Mouse (Mus musculus) erythroid progenitor cell, adult 5-6 weeks (primary cell): Measurements from ENCODE around the gene Arhgef19. TPM values are rescaled to one million over a fixed set of nuclear protein-coding genes. Genes with fewer than 3 reads are reported as not detected.

Experiments used
- ATAC-seq: replicated peaks from 2 replicates; pipeline ENCODE4 v1.8.0; 2016; ENCODE audit warnings: moderate number of reproducible peaks, mild to moderate bottlenecking, moderate TSS enrichment, inconsistent platforms; ENCODE audit not compliant: poor library complexity, low FRiP score, severe bottlenecking
- total RNA-seq, 2 experiments: library from RNA; stranded (forward) in 1 of 2; stranded (reverse) in 1 of 2; fragments of 150-400 nt in 1 of 2; fragments of 186-747, 209-891 nt in 1 of 2; gene quantifications; 2 replicates each; pipeline versions ENCODE4 v1.2.3 to v1.2.4; 2015 to 2017; ENCODE audit warnings: low replicate concordance in 2 of 2

The Arhgef19 gene
- total RNA-seq (2015; ENCODE audit: low replicate concordance) (not detected in 2 replicates), total RNA-seq (2017; ENCODE audit: low replicate concordance) (not detected in 2 replicates)

GRCm38 (mm10) chr4:141239388-141240125 lies at the start of gene Arhgef19:
Gene Arhgef19 (plus strand): TSS chr4:141239499.
- ATAC-seq: peak; percentile 60

DNA sequence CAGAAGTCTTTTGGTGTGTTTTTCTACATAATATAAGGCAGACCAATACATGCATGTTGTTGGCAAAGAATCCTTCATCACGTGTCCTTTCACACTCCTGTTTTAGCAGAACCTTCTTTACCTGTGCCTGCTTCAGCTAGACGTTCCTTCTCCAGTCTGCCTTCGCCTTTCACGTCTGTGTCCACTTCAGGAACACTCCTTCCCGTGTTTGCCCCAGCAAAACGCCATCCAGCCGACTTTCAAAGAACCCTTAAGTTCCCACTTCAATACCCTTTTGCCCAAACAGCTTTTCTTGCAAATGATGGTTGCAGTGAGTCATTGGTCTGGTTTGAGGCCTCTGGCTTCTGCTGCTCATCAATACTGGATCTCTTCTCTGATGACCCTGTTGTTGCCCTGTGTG lies 48.0 kb upstream of the Arhgef19 start:
- ATAC-seq: no peak

- ATAC-seq: no peak
Measured at GRCm38 (mm10) chr4:141194553-141194952, 44.7 kb upstream of the Arhgef19 start.

- ATAC-seq: no peak
Measured at GRCm38 (mm10) chr4:141196981-141197685, 42.2 kb upstream of the Arhgef19 start.

GRCm38 (mm10) chr4:141197686-141198035 lies 41.6 kb upstream of the Arhgef19 start:
- no peak for ATAC-seq

GRCm38 (mm10) chr4:141200906-141201305 lies 38.4 kb upstream of the Arhgef19 start:
- ATAC-seq: no peak

DNA sequence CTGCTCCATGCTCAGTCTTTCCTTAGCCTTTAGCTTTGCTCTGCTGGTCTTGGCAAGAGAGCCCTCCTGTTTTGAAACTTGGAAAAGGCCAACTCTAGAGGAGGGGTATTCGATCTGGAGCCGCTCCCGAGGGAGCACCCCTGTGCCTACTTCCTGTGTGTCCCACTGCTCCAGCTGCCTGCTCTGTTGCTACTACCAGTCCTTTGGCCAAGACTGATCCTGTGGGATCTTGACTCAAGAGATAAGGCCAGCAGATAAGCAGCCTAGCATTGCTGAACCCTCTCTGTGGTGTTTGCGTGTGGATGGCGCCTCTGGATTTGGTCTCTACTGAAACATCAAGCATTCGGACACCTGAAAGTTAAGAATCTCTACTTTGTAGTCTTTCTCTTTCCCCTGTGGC lies 37.1 kb upstream of the Arhgef19 start:
- no peak for ATAC-seq

DNA sequence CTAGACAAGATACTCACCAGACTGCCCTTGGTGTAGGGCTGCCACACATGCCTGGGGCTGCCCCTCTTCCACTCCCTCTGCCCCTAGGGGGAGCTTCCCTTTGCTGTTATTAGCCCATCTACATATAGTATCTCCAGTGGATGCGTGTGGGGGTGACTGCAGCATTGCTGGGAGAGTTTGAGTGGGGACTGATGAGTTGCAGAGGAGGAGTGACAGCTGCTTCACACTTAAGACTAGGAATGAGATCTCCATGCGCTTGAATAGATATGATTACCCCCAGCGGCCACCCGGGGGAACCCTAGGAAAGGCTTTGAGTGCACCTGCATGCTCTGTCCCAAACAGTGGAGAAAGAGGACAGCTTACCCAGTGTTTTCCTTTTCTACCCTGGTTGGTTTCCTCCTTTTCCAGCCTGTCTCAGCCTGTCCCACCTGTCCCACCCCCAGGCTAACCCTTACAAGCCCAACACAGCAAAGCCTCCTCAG lies 34.7 kb upstream of the Arhgef19 start:
- ATAC-seq: no peak

DNA sequence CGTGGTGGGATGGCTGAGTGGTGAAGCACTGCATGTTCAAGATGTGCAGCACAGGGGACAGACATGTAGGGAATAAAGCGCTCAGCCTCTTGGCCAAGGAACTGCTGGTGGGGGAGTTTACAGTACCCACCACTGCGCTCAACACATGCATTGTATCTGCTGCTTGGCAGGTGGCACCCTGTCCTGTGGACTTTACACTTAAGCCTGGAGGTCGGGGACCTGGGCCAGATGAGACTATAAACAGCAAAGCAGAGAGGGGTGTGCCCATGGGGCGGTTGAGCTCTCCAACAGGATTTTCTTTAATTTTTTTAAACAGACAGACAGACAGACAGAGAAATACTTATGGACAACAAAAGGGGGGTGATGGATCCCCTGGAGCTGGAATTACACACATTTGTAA lies 32.2 kb upstream of the Arhgef19 start:
- no peak for ATAC-seq

- ATAC-seq: peak; percentile 51
Measured at GRCm38 (mm10) chr4:141210524-141211219, 28.6 kb upstream of the Arhgef19 start.

DNA sequence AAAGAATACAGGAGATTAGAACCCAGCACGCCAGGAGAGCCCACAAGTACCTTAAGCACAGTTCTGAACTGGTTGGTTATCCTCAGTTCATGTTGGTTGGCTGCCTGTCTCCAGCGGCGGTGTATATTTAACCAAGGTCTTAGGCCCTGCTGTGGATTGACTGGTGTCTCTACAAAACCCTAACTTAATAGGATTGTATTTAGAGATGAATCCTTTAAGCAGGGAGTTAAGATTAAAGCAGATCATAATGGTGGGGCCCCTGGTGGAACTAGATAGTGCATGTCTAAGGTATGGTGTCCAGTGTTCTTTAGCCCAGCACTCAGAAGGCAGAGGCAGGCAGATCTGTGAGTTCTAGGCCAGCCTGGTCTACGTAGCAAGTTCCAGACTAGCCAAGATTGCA lies 27.7 kb upstream of the Arhgef19 start:
- ATAC-seq: no peak

GRCm38 (mm10) chr4:141212892-141213291 lies 26.4 kb upstream of the Arhgef19 start:
- ATAC-seq: no peak

GRCm38 (mm10) chr4:141213342-141213741 lies 26.0 kb upstream of the Arhgef19 start:
- ATAC-seq: 0 out of 2 replicates have a peak, but pooled peaks have one; percentile 5

DNA sequence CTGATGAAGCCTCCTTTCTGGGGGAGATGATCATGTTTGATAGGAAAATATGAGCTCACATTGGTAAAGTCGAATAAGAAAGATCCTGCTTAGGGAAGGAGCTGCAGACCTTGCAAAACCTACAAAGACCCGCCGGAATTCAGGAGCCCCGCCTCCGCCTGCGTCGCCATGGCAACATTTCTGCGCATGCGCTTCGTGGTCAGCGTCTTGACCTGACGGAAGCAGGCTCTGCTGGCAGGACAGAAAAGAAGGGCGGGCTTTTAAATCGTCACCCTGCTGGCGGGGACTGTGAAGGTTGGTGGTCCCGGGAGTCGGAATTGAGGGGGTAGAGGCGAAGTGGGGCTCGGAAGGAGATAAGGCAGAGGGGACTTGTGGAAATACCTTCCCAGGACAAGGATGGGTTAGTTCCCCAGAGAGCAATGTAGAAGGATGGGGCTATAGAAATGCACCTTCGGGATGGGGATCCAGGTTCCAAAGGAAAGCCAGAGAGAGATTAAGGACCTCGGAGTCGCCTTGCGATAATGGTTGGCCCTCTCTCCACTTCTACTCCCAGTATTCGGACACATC lies 25.4 kb upstream of the Arhgef19 start, which contains the start of gene Rsg1:
Gene Rsg1, plus strand, starts transcription at position 187 of the 567 bp plus-strand sequence.
- ATAC-seq: peak; percentile 84

DNA sequence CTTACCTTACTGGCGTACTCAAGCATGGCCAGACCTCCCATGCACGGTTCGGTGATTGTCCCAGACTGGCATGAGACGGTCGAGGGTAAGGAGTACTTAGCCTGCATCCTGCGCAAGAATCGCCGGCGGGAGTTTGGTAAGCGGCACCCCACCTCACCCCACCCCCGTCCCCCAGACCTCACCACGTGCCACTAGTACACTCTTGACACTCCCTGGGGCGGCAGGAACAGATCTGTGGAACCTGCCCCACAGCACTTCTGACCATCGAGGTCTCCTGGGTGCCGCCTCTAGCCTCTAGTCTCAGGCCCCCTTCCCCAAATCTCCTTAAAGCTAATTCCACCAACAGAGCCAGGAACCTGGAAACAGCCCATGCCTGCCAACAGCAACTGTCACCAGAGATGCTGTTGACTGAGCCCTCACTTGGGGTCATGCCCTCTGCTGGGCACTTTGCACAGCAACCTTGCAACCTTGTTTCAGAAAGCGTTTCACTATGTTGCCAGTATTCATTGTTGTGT lies 24.9 kb upstream of the Arhgef19 start:
- ATAC-seq: peak; percentile 68

DNA sequence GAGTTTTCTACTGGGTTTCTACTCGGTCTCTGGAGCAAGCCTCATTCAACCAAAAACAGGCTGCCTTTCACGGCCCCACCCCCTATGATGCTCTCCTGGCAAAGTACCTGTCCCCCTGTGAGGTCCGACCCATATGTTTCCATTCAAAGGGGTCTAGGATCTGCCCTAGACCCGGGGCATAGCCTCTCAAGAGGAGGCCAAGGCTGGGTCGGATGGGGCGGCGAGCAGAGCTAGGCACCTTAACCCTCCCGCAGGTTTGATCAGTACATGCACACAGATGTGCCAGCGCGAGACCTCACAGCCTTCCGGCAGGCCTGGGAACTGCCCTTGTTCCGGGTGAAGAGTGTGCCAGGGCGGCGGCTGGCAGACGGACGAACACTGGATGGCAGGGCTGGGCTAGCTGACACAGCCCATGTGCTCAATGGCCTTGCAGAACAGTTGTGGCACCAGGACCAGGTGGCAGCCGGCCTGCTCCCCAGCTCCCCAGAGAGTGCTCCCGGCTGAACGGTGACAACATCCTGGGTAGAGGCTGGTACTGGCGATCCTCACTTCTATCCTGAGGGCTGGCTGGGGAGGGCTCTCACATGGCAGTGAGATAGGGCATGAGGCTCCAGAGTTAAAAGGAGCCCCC lies 19.6 kb upstream of the Arhgef19 start:
- no peak for ATAC-seq

DNA sequence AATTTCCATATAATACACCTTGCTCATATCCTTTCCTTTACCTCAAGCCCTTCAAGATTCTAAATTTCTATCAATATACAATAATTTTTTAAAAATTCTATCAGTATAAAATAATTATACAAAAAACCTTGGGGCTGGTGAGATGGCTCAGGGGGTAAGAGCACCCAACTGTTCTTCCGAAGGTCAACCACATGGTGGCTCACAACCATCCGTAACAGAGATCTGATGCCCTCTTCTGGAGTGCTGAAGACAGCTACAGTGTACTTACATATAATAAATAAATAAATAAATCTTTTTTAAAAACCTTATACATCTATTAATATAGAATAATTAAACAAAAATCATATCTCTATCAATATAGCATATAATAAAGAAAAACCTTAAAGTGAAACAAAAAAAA lies 17.5 kb upstream of the Arhgef19 start:
- no peak for ATAC-seq

DNA sequence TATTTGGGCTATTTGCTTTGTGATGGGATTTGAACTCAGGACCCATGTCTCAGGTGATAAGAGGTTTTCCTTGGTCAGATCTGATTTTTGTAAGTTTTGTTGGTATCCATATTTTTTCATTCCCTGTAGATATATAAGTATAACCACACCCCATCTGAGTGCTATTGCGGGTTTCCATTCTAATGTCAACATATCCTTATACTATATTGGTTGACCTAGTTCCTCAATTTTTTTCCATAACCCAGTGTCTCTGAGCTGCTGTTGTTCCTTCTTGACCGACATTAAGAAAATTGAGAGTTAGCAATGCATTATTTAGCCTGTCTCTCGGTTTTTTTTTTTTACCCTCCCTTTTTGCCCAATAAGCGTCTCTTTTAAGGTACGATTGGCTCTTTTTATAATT lies 16.5 kb upstream of the Arhgef19 start:
- no peak for ATAC-seq

DNA sequence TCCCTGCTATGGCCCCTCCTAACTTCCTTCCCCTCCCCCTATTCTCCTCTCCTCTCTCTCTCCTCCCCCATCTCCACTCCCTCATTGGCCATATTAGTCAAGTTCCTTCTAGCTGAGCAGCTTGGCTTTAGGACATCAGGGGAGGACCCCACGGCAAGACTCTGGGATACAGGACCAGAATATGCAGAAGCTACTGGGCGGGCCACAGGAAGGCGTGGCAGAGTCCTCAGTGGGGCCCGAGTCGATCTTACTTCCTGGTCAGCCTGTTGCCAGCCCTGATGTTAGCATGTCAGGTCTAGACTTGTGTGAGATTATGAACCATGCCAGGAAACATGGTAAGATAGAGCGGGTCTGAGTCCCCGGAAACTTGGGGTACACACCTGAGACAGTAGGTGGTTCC lies 10.6 kb upstream of the Arhgef19 start:
- no peak for ATAC-seq
